Mouse (Mus musculus) ES-E14 (cell line): Measurements from ENCODE around the gene Htr2a. TPM values are rescaled to one million over a fixed set of nuclear protein-coding genes. Genes with fewer than 3 reads are reported as not detected.

Source experiments
- DNase-seq: peaks from one replicate; pipeline ENCODE4 v3.0.0-alpha.2; 2013; ENCODE audit warnings: low read depth, low spot score
- H3K27ac ChIP-seq: 2 replicates; pipeline ENCODE4 v1.5.1; 2012; ENCODE audit warnings: low read depth, mild to moderate bottlenecking, low read length, moderate library complexity, mixed read lengths; ENCODE audit not compliant: poor library complexity, insufficient read depth, severe bottlenecking
- H3K36me3 ChIP-seq: 2 replicates; pipeline ENCODE4 v1.6.1; 2012; ENCODE audit warnings: mild to moderate bottlenecking, low read length, moderate library complexity, mixed read lengths; ENCODE audit not compliant: control insufficient read depth, poor library complexity, insufficient read depth, severe bottlenecking
- H3K4me1 ChIP-seq, 2 experiments: fragments of 150-350 bp in 1 of 2; sonication (generic) in 1 of 2; 2 replicates each; pipeline ENCODE4 v1.6.1; 2012; ENCODE audit warnings: low read length in 2 of 2, mild to moderate bottlenecking in 1 of 2, mixed read lengths in 1 of 2; ENCODE audit not compliant: control insufficient read depth in 2 of 2, insufficient read depth in 2 of 2, poor library complexity in 1 of 2
- H3K4me3 ChIP-seq, 2 experiments: fragments of 150-350 bp in 1 of 2; sonication (generic) in 1 of 2; 2 replicates each; pipeline ENCODE4 v1.5.1; 2012; ENCODE audit warnings: low read length in 2 of 2, low read depth in 1 of 2, mild to moderate bottlenecking in 1 of 2, mixed read lengths in 1 of 2; ENCODE audit not compliant: insufficient read depth in 1 of 2, poor library complexity in 1 of 2, severe bottlenecking in 1 of 2
- H3K9ac ChIP-seq: 2 replicates; pipeline ENCODE4 v1.6.1; 2012; ENCODE audit warnings: low read depth, mild to moderate bottlenecking, low read length, mixed read lengths; ENCODE audit not compliant: poor library complexity, insufficient read depth, severe bottlenecking
- H3K9me3 ChIP-seq: fragments of 150-350 bp; sonication (generic); 2 replicates; pipeline ENCODE4 v1.6.1; 2012; ENCODE audit warnings: low read depth, mild to moderate bottlenecking, low read length; ENCODE audit not compliant: control insufficient read depth, insufficient read depth
- CHD2 ChIP-seq: IDR thresholded peaks from 2 replicates; pipeline ENCODE4 v1.6.1; 2014; ENCODE audit warnings: mild to moderate bottlenecking, low read depth, low read length, inconsistent platforms
- HCFC1 ChIP-seq: IDR thresholded peaks from 2 replicates; pipeline ENCODE4 v1.6.1; 2012; ENCODE audit warnings: low read length, inconsistent platforms, borderline replicate concordance; ENCODE audit not compliant: insufficient read depth
- MAFK ChIP-seq: IDR thresholded peaks from 2 replicates; pipeline ENCODE4 v1.6.1; 2014; ENCODE audit warnings: mild to moderate bottlenecking, low read depth, low read length, inconsistent platforms; ENCODE audit not compliant: insufficient read depth
- ZC3H11A ChIP-seq: IDR thresholded peaks from 2 replicates; pipeline ENCODE4 v1.6.1; 2012; ENCODE audit warnings: low read depth, mild to moderate bottlenecking, inconsistent platforms, low read length, borderline replicate concordance
- ZNF384 ChIP-seq: IDR thresholded peaks from 2 replicates; pipeline ENCODE4 v1.6.1; 2012; ENCODE audit warnings: low read depth, low read length, inconsistent platforms
- in situ Hi-C, 2 experiments: fragments of 600-800 bp; cut with MboI; formaldehyde crosslinking; loops; one replicate each; pipeline ENCODE4 v1.15.1; 2025; ENCODE audit warnings: low sequenced_read_pairs in 2 of 2, inconsistent platforms in 1 of 2; ENCODE audit not compliant: unreplicated experiment in 2 of 2
- total RNA-seq: library from RNA; depleted of rRNA; stranded (reverse); fragments of 300-350 nt; gene quantifications from 2 replicates; pipeline ENCODE4 v1.2.3, GENCODE M21; 2012; rRNA removed

The Htr2a gene
- total RNA-seq, 1 experiment = 0.18 TPM

- Histone ChIP-seq H3K4me1 (no peaks in the 10 kb centered on the region), H3K9me3 (no peaks in the 10 kb centered on the region), H3K36me3 (no peaks in the 10 kb centered on the region), H3K9ac (peak within 1 kb of the TSS; percentile 60), H3K4me3 (peak within 1 kb of the TSS; percentile 83 to 96), H3K27ac (no peak within 1 kb of the TSS)
- in situ Hi-C loops = no loop called here
- DNase-seq = peak; percentile 96
- no peak for TF ChIP-seq HCFC1
- TF ChIP-seq CHD2 = peak; percentile 8; the same call in 1 of the 2 replicates
Measured at GRCm38 (mm10) chr14:74732079-74732783, 91.6 kb downstream of the Htr2a start, which contains the start of gene Esd. Gene Esd (plus strand): TSS chr14:74732297.

DNA sequence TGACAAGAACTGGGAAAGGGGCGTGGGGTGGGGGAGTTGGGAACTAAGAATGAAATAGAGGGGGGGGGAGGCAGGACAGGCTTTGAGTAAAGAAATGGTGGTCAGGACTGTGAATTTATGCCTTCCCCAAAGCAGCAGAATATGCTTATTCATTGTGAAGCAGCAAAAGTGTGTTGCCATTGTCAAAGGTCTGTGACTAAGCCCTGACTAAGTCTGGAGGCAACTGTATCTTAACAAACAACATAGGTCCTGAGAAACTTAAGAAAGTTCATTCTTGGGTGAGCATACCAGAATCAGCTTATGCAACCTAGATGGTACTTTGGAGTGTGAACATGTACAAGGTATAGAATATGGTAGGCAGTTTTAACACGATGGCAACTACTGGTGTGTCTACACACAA is 92.8 kb downstream of the Htr2a start:
- H3K9me3 ChIP-seq = no peaks in the 10 kb centered on the region
- no peak overlapping the region for H3K27ac ChIP-seq
- H3K4me1 ChIP-seq = no peaks in the 10 kb centered on the region
- in situ Hi-C loops = no loop called here
- H3K4me3 ChIP-seq = no peak overlapping the region
- no peaks in the 10 kb centered on the region for H3K36me3 ChIP-seq
- DNase-seq = no peak
- H3K9ac ChIP-seq = no peak overlapping the region
- no peak for TF ChIP-seq CHD2
- TF ChIP-seq MAFK = no peak
- no peak for TF ChIP-seq ZNF384
- no peak for TF ChIP-seq ZC3H11A
- TF ChIP-seq HCFC1 = no peak

DNA sequence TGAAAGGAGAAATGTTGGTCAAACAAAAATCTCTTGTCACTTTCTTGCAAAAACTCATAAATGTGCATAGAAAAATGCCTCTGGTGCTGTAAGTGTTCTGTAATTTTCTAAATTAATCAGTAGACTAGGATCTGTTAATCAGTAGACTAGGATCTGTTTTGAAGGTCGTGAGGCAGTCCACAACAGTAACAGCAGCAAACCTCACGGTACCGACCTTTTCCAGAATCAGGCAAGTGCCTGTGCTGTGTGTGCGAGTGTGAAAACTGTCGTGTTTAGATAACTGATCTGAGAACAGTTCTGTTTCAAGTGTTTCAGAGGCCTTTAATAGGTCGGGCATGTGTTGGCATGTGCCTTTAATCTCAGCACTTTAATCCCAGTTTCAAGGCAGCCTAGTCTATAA is 94.8 kb downstream of the Htr2a start:
- in situ Hi-C loops = no loop called here
- no peak overlapping the region for H3K9ac ChIP-seq
- H3K4me3 ChIP-seq = no peak overlapping the region
- TF ChIP-seq CHD2 (no peak), ZC3H11A (no peak), ZNF384 (no peak), HCFC1 (no peak), MAFK (no peak)
- no peak overlapping the region for H3K27ac ChIP-seq
- no peaks in the 10 kb centered on the region for H3K9me3 ChIP-seq
- no peaks in the 10 kb centered on the region; the same call in 1 of the 2 replicates for H3K36me3 ChIP-seq
- no peak for DNase-seq
- H3K4me1 ChIP-seq = no peaks in the 10 kb centered on the region

DNA sequence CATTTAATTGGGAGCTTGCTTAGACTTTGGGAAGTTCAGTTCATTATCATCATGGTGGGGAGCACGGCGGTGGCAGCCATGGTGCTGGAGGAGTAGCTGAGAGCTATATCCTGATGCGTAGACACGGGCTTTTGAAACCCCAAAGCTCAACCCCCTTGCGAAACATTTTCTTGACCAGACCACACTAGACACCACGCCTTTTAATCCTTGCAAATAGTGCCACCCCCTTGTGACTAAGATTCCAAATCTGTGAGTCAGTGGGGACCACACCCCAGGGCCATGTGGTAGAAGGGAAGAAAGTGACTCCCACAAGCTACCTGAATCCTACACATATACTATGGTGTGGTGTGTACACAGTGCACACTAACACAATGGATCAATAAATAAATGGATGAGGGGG is 96.2 kb downstream of the Htr2a start:
- TF ChIP-seq CHD2 = no peak
- no peak for DNase-seq
- Histone ChIP-seq H3K9ac (no peak overlapping the region), H3K27ac (no peak overlapping the region), H3K9me3 (no peaks in the 10 kb centered on the region), H3K4me3 (no peak overlapping the region), H3K36me3 (peaks cover 5% of the 10 kb centered on the region), H3K4me1 (no peaks in the 10 kb centered on the region)
- in situ Hi-C loops = no loop called here

Other genes with a start within 250 kb of the Htr2a start
- 62.8 and 78.4 TPM in 2 replicates for gene Esd, start 91.5 kb downstream of the Htr2a start, total RNA-seq